Mouse (Mus musculus) small intestine, adult 2 months (tissue): ENCODE results near the gene Csn1s2a. TPM values are rescaled to one million over a fixed set of nuclear protein-coding genes. Genes with fewer than 3 reads are reported as not detected.

ENCODE experiments used
- H3K27ac ChIP-seq: fragments of 200-500 bp; 2 replicates; pipeline ENCODE4 v1.5.1; 2012; ENCODE audit warnings: low read depth, low read length, control low read depth, inconsistent platforms; ENCODE audit not compliant: insufficient read depth
- H3K27me3 ChIP-seq: fragments of 200-500 bp; 2 replicates; pipeline ENCODE4 v1.6.1; 2012; ENCODE audit warnings: mild to moderate bottlenecking, moderate library complexity, low read length, inconsistent platforms; ENCODE audit not compliant: control insufficient read depth, insufficient read depth
- H3K36me3 ChIP-seq: fragments of 200-500 bp; 2 replicates; pipeline ENCODE4 v1.6.1; 2012; ENCODE audit warnings: mild to moderate bottlenecking, low read length, control low read depth, inconsistent platforms; ENCODE audit not compliant: control insufficient read depth, insufficient read depth
- H3K4me1 ChIP-seq: fragments of 200-500 bp; 2 replicates; pipeline ENCODE4 v1.6.1; 2012; ENCODE audit warnings: low read length, inconsistent platforms, mixed read lengths; ENCODE audit not compliant: control insufficient read depth, insufficient read depth, insufficient read length
- H3K4me3 ChIP-seq: fragments of 200-500 bp; 2 replicates; pipeline ENCODE4 v1.5.1; 2012; ENCODE audit warnings: low read depth, mild to moderate bottlenecking, control low read depth, inconsistent platforms, low read length, moderate library complexity
- CTCF ChIP-seq: fragments of 200-500 bp; IDR thresholded peaks from 2 replicates; pipeline ENCODE4 v1.5.1; 2012; ENCODE audit warnings: low read depth, mild to moderate bottlenecking, control low read depth, inconsistent platforms, low read length, moderate library complexity, mixed read lengths; ENCODE audit not compliant: insufficient replicate concordance, insufficient read length; ENCODE audit errors: extremely low read depth
- POLR2A ChIP-seq: fragments of 200-500 bp; IDR thresholded peaks from 2 replicates; pipeline ENCODE4 v1.6.1; 2012; ENCODE audit warnings: low read depth, mild to moderate bottlenecking, control low read depth, inconsistent platforms, low read length, moderate library complexity
- WGBS: fragments of 180-500 bp; shearing (Covaris S2); methylation state at CpG from one replicate; pipeline ENCODE4 v1.1.7; 2018; 5-methylcytosine and 5-hydroxymethylcytosine counted together
- polyA plus RNA-seq: library from polyadenylated mRNA; depleted of rRNA; stranded (reverse); fragments of >200 nt; gene quantifications from 2 replicates; pipeline ENCODE4 v1.2.3, GENCODE M21; 2012; rRNA removed

The Csn1s2a gene
- polyA plus RNA-seq, 1 experiment = not detected

- H3K4me1 ChIP-seq = no peaks in the 10 kb centered on the region
- WGBS = 48% methylated on average over 1 of the region's 1 CpGs
Observed at GRCm38 (mm10) chr5:87825386-87825785, 51.0 kb downstream of the Csn1s2a start, which contains the start of gene Prr27. Gene Prr27, plus strand, starts transcription at chr5:87825686.

More at GRCm38 (mm10) chr5:87825386-87825785, 51.0 kb downstream of the Csn1s2a start, which contains the start of gene Prr27:
- Histone ChIP-seq H3K4me3 (no peak within 1 kb of the TSS), H3K27me3 (no peaks in the 10 kb centered on the region), H3K27ac (no peak within 1 kb of the TSS), H3K36me3 (no peaks in the 10 kb centered on the region)
- no peak for TF ChIP-seq CTCF
- no peak for TF ChIP-seq POLR2A

Other genes with a start within 250 kb of the Csn1s2a start
- gene Sult1b1, start 236.4 kb upstream of the Csn1s2a start, polyA plus RNA-seq = 3.5 and 7.8 TPM in 2 replicates
- 0.67 and 1.6 TPM in 2 replicates for gene Sult1d1, start 205.5 kb upstream of the Csn1s2a start, polyA plus RNA-seq
- not detected in 2 replicates for gene Sult1e1, start 183.0 kb upstream of the Csn1s2a start, polyA plus RNA-seq
- not detected in 2 replicates for gene Csn1s1, start 108.4 kb upstream of the Csn1s2a start, polyA plus RNA-seq
- gene Csn2, start 74.9 kb upstream of the Csn1s2a start, polyA plus RNA-seq = 0.28 TPM in 1 of 2 replicates, not detected in the other
- gene Csn1s2b, start 33.5 kb downstream of the Csn1s2a start, polyA plus RNA-seq = not detected in 2 replicates
- not detected in 2 replicates for gene Prr27, start 51.1 kb downstream of the Csn1s2a start, polyA plus RNA-seq
- gene Odam, start 110.5 kb downstream of the Csn1s2a start, polyA plus RNA-seq = not detected in 2 replicates
- not detected in 2 replicates for gene Csn3, start 151.0 kb downstream of the Csn1s2a start, polyA plus RNA-seq
- gene 2310003L06Rik, start 194.9 kb downstream of the Csn1s2a start, polyA plus RNA-seq = not detected in 2 replicates
- not detected in 2 replicates for gene Gm28434, start 194.9 kb downstream of the Csn1s2a start, polyA plus RNA-seq
- gene Cabs1, start 204.9 kb downstream of the Csn1s2a start, polyA plus RNA-seq = not detected in 2 replicates
- gene Smr3a, start 228.0 kb downstream of the Csn1s2a start, polyA plus RNA-seq = not detected in 2 replicates